Mouse (Mus musculus) liver, postnatal 0 days (tissue): Measurements from ENCODE around the gene Ipo13.

Source experiments
- CTCF ChIP-seq: sonication (generic); IDR thresholded peaks from 2 replicates; pipeline ENCODE4 v1.5.1; 2016; ENCODE audit warnings: antibody characterized with exemption, low read depth
- EP300 ChIP-seq: IDR thresholded peaks from 2 replicates; pipeline ENCODE4 v1.6.1; 2016; ENCODE audit warnings: antibody characterized with exemption, low read depth, mild to moderate bottlenecking

DNA sequence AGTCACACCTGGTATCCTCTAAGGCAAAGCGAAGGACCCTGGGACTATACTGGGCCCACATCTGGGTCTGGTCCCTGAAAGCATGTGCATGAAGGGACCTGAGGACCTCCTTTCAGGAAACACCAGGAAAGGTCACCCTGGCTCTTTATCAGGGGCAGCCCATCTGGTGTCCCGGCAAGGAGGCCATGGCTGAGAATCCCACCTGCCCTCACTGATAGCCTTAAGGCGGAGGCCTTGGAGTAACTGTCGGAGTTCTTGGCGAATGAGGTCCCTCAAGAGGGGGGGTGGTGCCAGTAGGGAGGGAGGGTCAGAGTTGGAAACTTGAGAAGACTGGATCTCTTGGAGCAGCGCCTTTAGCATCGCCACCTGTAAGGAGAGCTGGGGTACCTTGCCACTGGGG lies 43.0 kb downstream of the Ipo13 start:
- TF ChIP-seq EP300 = no peak
- TF ChIP-seq CTCF = no peak
